Mouse (Mus musculus) embryo, embryonic 11 days (tissue): ENCODE measurements around the gene Bysl.

ENCODE experiments used
- DNase-seq: peaks from one replicate; pipeline ENCODE4 v3.0.0-alpha.2; 2015

Gene Bysl

DNA sequence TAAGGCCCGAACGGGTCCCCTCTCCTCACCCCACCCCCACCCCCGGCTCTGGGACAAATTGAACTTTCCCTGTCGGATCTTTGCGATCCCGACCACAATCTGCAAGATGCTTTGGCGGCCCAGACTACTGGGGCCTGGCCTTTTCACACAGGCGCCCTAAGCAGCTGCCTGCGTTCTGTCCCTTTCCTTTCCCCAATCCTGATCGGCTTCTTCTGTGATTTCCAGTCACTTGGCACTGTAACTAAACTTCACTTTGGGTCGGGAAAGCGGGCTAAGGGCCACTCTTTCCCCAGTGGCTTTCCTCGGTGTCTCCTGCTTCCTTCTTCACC lies 17.5 kb downstream of the Bysl start:
- DNase-seq = no peak

GRCm38 (mm10) chr17:47593215-47593853 lies 18.0 kb downstream of the Bysl start:
- DNase-seq = peak; percentile 98

DNA sequence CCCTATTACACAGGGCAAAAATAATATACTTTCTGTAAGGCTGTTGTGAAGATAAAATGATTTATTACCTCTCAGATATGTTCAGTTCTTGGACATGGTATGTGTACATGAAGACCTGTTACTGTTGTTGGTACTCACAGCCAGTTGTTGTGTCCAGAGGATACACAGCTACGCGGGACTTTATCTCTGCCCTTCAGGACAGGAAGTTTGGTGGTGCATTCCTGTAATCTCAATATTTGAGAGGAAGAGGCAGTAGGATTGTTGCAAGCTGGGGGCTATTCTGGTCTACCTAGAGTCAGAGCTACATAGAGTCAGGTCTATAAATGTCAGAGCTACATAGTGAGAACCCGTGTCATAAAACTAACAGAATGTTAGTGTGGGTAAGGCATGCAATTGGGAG lies 20.2 kb downstream of the Bysl start:
- DNase-seq = no peak

- no peak for DNase-seq
Observed at GRCm38 (mm10) chr17:47588517-47588916, 22.8 kb downstream of the Bysl start.

GRCm38 (mm10) chr17:47580962-47581361 lies 30.3 kb downstream of the Bysl start:
- DNase-seq = no peak

- DNase-seq = no peak
Observed at GRCm38 (mm10) chr17:47578655-47579054, 32.6 kb downstream of the Bysl start.

DNA sequence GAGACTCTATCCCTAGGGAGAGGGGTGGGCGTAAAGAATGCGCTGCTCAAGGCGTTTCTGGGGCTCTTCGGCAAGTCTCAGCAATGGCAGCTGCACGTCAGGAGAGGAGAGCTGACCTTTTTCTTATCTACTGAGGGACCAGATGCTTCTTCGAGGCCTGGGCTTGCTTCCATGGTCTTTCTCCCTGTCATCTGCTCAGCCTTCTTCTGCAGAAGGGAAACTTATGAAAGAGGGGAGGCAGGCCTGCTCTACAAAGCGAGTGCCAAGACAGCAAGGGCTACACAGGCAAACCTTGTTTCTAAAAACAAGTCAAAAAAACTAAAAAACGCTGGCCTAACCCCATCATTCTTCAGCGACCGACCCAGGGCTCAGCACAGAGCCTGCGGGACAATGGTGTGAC lies 36.5 kb downstream of the Bysl start:
- no peak for DNase-seq

DNA sequence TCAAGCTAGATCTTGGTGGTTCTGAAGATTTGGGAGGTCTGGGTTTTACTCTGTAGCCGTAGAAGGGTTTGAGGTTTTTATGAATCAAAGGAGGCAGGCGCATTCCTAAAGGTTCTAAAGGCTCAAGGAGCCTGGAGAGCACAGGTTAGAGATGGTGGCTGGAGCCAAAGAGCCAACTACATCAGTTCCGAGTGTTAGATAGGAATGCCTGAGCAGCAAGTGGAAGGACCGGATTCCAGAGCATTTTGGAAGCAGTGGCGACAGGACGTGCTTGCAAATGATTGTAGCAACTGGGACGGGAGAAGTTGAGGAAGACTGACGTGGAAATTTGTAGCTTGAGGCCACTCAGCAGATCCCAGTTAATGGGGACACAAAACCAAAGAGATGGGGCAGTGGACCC lies 37.3 kb downstream of the Bysl start:
- no peak for DNase-seq

DNA sequence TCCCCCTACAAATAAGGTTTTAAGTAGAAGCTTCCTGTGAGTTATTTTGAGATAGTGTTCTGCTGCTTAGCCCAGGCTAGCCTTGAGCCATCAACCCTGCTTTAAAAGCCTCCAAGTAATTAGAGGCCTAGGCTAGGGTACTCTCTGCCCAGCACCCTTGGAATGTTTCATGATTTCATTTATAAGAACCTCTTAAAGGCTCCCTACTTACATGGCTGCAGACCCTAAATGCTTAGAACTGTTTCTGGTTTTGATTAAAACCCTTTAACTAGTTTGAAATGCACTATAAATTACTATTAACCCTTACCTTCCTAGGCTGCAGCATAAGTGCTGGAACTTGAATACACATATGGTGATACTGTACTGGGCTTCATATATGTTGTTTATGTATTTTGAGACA lies 38.9 kb downstream of the Bysl start:
- DNase-seq = no peak

DNA sequence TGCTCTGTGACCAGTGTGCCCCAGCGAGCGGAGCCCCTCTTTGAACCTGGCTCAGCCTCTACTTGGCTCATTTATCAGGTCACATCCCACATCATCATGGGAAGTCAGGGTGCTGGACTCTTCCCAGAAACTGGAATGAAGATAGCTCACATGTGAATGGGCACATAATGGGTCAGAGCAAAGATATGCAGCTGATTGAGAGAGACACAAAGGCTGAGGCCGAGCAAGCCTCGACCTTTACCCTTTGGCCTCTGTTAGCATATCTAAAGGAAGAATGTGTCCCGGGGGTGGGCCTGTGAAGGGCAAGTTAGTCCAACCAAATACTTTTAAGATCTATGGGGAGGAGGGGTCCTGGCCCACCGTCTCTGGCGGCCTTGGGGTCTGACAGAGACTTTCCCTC lies 39.7 kb downstream of the Bysl start:
- DNase-seq = peak; percentile 70

DNA sequence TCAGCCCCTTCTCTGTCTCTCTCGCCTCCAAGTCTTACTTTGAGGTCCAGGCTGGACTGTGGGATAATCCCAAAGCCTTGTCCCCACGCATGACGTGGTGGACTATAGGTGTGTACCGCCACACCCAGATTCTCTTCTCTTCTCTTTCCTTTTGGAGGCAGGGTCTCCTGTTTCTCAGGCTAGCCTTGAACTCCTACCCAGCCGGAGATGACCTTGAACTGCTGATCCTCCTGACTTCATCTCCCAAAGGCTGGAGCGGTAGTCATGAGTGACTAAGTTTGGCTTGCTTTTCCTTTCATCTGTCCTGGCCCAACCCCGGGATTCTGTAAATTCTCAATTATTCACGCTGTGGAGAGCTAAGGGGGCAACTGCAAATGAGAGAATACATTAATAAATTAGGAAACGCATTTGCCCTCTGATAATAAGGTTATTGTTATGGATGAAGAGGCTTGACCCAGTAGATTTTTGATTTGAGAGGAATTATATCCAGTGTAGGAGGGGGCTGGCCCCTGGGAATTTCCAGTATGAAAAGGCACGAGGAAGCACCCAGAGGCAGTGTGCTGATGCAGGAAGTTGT lies 42.3 kb downstream of the Bysl start:
- DNase-seq = peak; percentile 50

- DNase-seq = no peak
Observed at GRCm38 (mm10) chr17:47568389-47568788, 42.9 kb downstream of the Bysl start.

DNA sequence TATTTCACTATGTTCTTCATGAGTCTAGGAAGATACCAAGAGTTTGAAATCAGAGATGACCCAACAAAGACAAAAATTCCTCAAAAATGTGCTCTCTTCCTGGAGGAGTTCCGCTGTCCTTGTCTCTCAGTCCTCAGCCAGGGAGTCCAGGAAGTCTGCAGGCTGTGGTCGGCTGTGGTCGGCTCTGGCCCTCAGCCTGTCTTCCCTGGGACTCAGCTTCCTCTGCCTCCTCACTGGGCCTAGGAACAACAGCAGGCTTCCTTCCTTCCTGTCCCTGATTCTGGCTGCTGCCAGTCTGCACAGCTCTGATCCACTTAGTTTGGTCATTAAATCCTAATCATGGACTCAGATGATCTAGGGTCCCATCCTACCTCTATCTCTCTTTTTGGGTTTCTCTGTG lies 44.0 kb downstream of the Bysl start:
- no peak for DNase-seq

DNA sequence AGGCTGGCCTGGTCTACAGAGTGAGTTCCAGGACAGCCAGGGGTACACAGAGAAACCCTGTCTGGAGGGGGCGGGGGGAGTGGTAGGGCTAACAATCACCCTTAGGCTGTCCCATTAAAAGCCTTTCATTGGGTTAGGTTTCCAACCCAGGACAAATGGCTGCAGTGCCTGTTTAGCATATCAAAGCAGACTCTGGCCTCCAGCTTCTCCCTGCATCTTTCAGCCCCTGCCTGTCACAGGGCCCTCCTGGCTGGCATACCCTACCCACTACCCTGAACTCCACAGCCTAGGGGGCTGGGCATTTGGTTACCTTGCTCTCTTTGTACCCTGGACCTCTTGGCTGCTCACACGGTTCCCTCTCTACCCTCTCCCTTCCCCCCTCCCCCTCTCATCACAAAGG lies 45.2 kb downstream of the Bysl start:
- DNase-seq = peak; percentile 36

GRCm38 (mm10) chr17:47564612-47565011 lies 46.7 kb downstream of the Bysl start:
- no peak for DNase-seq

DNA sequence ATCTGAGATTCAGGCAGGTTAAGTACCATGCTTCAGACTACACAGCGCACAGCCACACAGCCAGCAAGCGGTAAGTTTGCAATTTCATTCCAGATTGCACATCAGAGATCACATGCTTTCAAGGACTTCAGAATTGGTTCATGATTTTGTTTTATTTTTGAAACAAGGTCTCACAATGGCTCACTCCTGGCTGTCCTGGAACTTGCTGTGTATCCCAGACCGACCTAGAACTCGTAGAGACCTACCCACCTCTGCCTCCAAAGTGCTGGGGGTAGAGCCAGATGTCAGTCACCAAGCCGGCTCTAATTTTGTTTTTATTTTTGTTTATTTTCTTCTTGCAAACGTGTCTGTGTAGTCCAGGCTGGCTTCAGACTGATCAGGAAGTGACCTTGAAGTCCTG lies 48.4 kb downstream of the Bysl start:
- DNase-seq = no peak

DNA sequence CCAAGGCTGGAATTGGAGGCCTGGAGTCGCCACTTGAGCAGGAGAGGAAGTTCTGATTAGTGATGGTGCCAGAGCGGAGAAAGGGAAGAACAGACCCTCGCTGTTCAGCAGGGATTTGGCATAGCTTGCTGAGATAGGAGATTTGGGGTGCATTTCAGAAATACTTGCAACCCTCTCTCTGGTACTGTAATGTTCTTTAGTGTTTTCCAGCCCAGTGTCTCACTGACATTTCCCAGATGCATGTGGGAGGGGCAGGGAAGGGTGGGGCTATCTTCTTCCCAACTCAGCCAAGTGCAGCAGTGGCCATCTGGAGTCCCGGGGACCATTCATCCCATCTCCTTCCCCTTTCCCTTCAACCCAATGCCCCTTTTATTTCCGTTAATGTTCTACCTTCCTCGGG lies 51.6 kb downstream of the Bysl start:
- DNase-seq = no peak

DNA sequence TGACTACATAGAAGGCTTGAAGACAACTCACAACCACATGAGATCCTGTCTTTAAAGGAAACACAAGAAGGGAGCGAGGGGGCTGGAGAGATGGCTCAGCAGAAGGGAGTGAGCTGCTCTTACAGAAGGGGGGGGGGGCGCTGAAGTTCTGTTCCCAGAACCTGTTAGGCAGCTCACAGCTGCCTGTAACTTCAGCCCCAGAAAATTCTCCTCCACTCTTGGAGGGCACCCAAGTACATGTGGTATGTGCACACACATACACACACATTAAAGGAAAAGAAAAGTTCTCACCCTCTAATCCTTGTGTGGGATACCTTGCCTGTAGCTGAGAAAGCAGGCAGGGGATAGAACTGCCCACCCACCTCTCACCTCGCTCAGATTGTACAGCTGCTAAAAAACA lies 54.1 kb downstream of the Bysl start:
- DNase-seq = no peak

DNA sequence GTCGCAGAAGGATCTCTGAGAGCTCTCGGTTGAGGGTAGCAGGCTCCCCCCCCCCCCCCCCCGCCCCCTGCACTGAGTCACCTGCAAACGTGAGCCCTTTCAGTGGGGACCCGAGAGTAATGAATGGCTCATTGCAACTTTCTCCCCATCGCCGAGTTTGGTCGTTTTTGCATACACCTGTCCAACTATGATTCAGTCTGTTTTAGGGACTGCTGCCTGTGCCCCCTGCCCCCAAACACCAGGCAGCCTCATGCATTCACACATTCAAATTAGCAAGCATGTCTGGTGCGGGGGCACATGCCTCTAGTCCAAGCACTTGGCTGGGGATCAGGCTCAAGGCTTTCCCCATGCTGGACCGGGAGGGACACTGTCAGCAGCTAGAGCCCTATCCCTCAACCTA lies 56.7 kb downstream of the Bysl start:
- DNase-seq = no peak

GRCm38 (mm10) chr17:47552994-47553393 lies 58.3 kb downstream of the Bysl start:
- DNase-seq = no peak

GRCm38 (mm10) chr17:47551049-47551448 lies 60.2 kb downstream of the Bysl start:
- no peak for DNase-seq
